Mouse (Mus musculus): ENCODE measurements at regions not wholly inside any gene's neighbourhood (a gene's known extent, or its start where the extent isn't known, plus 50 kb on each side); places are given as distances from the start of the nearest gene placed in this dataset.

- H3K9ac ChIP-seq: no peak overlapping the region
- 73% methylated on average over 8 of the region's 8 CpGs for WGBS
- H3K4me3 ChIP-seq: no peak overlapping the region
- no peak overlapping the region for H3K4me2 ChIP-seq
- peak; percentile 43; the same call in 1 of the 2 replicates for ATAC-seq (ENCODE audit: low FRiP score, low read depth)
- H3K27me3 ChIP-seq: no peaks in the 10 kb centered on the region
- peak overlapping the region; percentile 45; the same call in 1 of the 2 replicates for H3K27ac ChIP-seq (replicated peaks)
- H3K36me3 ChIP-seq: no peaks in the 10 kb centered on the region
- H3K4me1 ChIP-seq (replicated peaks): peaks cover 9% of the 10 kb centered on the region
- no peaks in the 10 kb centered on the region for H3K9me3 ChIP-seq
These were observed 434.1 kb upstream of the Ccnh start for GRCm38 (mm10) chr13:84754821-84755725.

GRCm38 (mm10) chr13:84756796-84757335, 432.3 kb upstream of the Ccnh start:
- WGBS: 61% methylated on average over 6 of the region's 6 CpGs
- no peak overlapping the region for H3K4me3 ChIP-seq
- H3K36me3 ChIP-seq: no peaks in the 10 kb centered on the region
- no peaks in the 10 kb centered on the region for H3K9me3 ChIP-seq
- ATAC-seq (ENCODE audit: low FRiP score, low read depth): no peak
- peak overlapping the region; percentile 45; the same call in 1 of the 2 replicates for H3K27ac ChIP-seq (replicated peaks)
- no peaks in the 10 kb centered on the region for H3K27me3 ChIP-seq
- H3K9ac ChIP-seq: no peak overlapping the region
- H3K4me2 ChIP-seq: no peak overlapping the region
- H3K4me1 ChIP-seq (replicated peaks): peaks cover 9% of the 10 kb centered on the region

- no peaks in the 10 kb centered on the region for H3K9me3 ChIP-seq
- H3K4me1 ChIP-seq (replicated peaks): peaks cover 9% of the 10 kb centered on the region
- H3K36me3 ChIP-seq: no peaks in the 10 kb centered on the region
- 0 out of 2 replicates have a peak overlapping the region, but pooled peaks have one; percentile 0 for H3K9ac ChIP-seq
- no peak overlapping the region for H3K4me3 ChIP-seq
- WGBS: 15% methylated on average over 10 of the region's 10 CpGs
- H3K27me3 ChIP-seq: no peaks in the 10 kb centered on the region
- peak; percentile 80 for ATAC-seq (ENCODE audit: low FRiP score, low read depth)
- peak overlapping the region; percentile 74 for H3K27ac ChIP-seq (replicated peaks)
- H3K4me2 ChIP-seq: peak overlapping the region; percentile 45
These were observed 431.2 kb upstream of the Ccnh start for GRCm38 (mm10) chr13:84757896-84758567.

GRCm38 (mm10) chr13:84758568-84758900, 430.7 kb upstream of the Ccnh start:
- H3K4me3 ChIP-seq: no peak overlapping the region
- 0 out of 2 replicates have a peak overlapping the region, but pooled peaks have one; percentile 0 for H3K9ac ChIP-seq
- ATAC-seq (ENCODE audit: low FRiP score, low read depth): peak; percentile 98
- H3K36me3 ChIP-seq: no peaks in the 10 kb centered on the region
- peak overlapping the region; percentile 45 for H3K4me2 ChIP-seq
- H3K27ac ChIP-seq (replicated peaks): peak overlapping the region; percentile 74
- H3K4me1 ChIP-seq (replicated peaks): peaks cover 9% of the 10 kb centered on the region
- 3% methylated on average over 6 of the region's 6 CpGs for WGBS
- no peaks in the 10 kb centered on the region for H3K27me3 ChIP-seq
- H3K9me3 ChIP-seq: no peaks in the 10 kb centered on the region

GRCm38 (mm10) chr13:84759061-84759460, 430.1 kb upstream of the Ccnh start:
- Histone ChIP-seq H3K4me1 (replicated peaks) (peaks cover 9% of the 10 kb centered on the region), H3K9me3 (no peaks in the 10 kb centered on the region), H3K27me3 (no peaks in the 10 kb centered on the region), H3K4me2 (no peak overlapping the region), H3K9ac (no peak overlapping the region), H3K36me3 (no peaks in the 10 kb centered on the region), H3K4me3 (no peak overlapping the region), H3K27ac (replicated peaks) (no peak overlapping the region)
- 66% methylated on average over 7 of the region's 7 CpGs for WGBS
- no peak for ATAC-seq (ENCODE audit: low FRiP score, low read depth)

GRCm38 (mm10) chr13:84760471-84760870, 428.7 kb upstream of the Ccnh start:
- ATAC-seq (ENCODE audit: low FRiP score, low read depth): no peak
- Histone ChIP-seq H3K4me1 (replicated peaks) (peaks cover 6% of the 10 kb centered on the region), H3K4me2 (no peak overlapping the region), H3K36me3 (no peaks in the 10 kb centered on the region), H3K27me3 (no peaks in the 10 kb centered on the region), H3K9ac (no peak overlapping the region), H3K9me3 (no peaks in the 10 kb centered on the region), H3K4me3 (no peak overlapping the region), H3K27ac (replicated peaks) (no peak overlapping the region)
- 44% methylated on average over 3 of the region's 3 CpGs for WGBS

- 37% methylated on average over 8 of the region's 8 CpGs for WGBS
- no peak overlapping the region for H3K4me3 ChIP-seq
- no peak for ATAC-seq (ENCODE audit: low FRiP score, low read depth)
- no peak overlapping the region for H3K9ac ChIP-seq
- H3K4me2 ChIP-seq: no peak overlapping the region
- H3K27ac ChIP-seq (replicated peaks): no peak overlapping the region
- H3K27me3 ChIP-seq: no peaks in the 10 kb centered on the region
- peaks cover 6% of the 10 kb centered on the region for H3K4me1 ChIP-seq (replicated peaks)
- H3K36me3 ChIP-seq: no peaks in the 10 kb centered on the region
- no peaks in the 10 kb centered on the region for H3K9me3 ChIP-seq
These were observed 428.2 kb upstream of the Ccnh start for GRCm38 (mm10) chr13:84760978-84761377.

- ATAC-seq (ENCODE audit: low FRiP score, low read depth): no peak
- 0 out of 2 replicates have a peak overlapping the region, but pooled peaks have one; percentile 11 for H3K4me2 ChIP-seq
- no peaks in the 10 kb centered on the region for H3K9me3 ChIP-seq
- 44% methylated on average over 4 of the region's 4 CpGs for WGBS
- no peaks in the 10 kb centered on the region for H3K36me3 ChIP-seq
- no peak overlapping the region for H3K4me3 ChIP-seq
- 0 out of 2 replicates have a peak overlapping the region, but pooled peaks have one; percentile 30 for H3K27ac ChIP-seq (replicated peaks)
- H3K27me3 ChIP-seq: no peaks in the 10 kb centered on the region
- H3K4me1 ChIP-seq (replicated peaks): peaks cover 6% of the 10 kb centered on the region
- no peak overlapping the region for H3K9ac ChIP-seq
These were observed 427.4 kb upstream of the Ccnh start for GRCm38 (mm10) chr13:84761821-84762220.

- Histone ChIP-seq H3K36me3 (no peaks in the 10 kb centered on the region), H3K27ac (replicated peaks) (0 out of 2 replicates have a peak overlapping the region, but pooled peaks have one; percentile 34), H3K27me3 (no peaks in the 10 kb centered on the region), H3K4me3 (no peak overlapping the region), H3K4me2 (no peak overlapping the region), H3K4me1 (replicated peaks) (no peaks in the 10 kb centered on the region), H3K9ac (no peak overlapping the region), H3K9me3 (no peaks in the 10 kb centered on the region)
- 37% methylated on average over 1 of the region's 1 CpGs for WGBS
- no peak for ATAC-seq (ENCODE audit: low FRiP score, low read depth)
These were observed 425.3 kb upstream of the Ccnh start for GRCm38 (mm10) chr13:84763916-84764315.

- H3K4me1 ChIP-seq (replicated peaks): no peaks in the 10 kb centered on the region
- no peaks in the 10 kb centered on the region for H3K27me3 ChIP-seq
- H3K9ac ChIP-seq: no peak overlapping the region
- no peak overlapping the region for H3K4me3 ChIP-seq
- no peak overlapping the region for H3K27ac ChIP-seq (replicated peaks)
- 57% methylated on average over 2 of the region's 2 CpGs for WGBS
- H3K9me3 ChIP-seq: no peaks in the 10 kb centered on the region
- ATAC-seq (ENCODE audit: low FRiP score, low read depth): no peak
- H3K4me2 ChIP-seq: no peak overlapping the region
- no peaks in the 10 kb centered on the region for H3K36me3 ChIP-seq
These were observed 417.3 kb upstream of the Ccnh start for GRCm38 (mm10) chr13:84771956-84772355.

GRCm38 (mm10) chr13:84783017-84783937, 405.9 kb upstream of the Ccnh start:
- peak overlapping the region; percentile 63 for H3K27ac ChIP-seq (replicated peaks)
- no peaks in the 10 kb centered on the region for H3K9me3 ChIP-seq
- ATAC-seq (ENCODE audit: low FRiP score, low read depth): peak; percentile 94
- 9% methylated on average over 4 of the region's 4 CpGs for WGBS
- H3K4me1 ChIP-seq (replicated peaks): peaks cover 13% of the 10 kb centered on the region
- no peaks in the 10 kb centered on the region for H3K36me3 ChIP-seq
- no peak overlapping the region for H3K9ac ChIP-seq
- no peaks in the 10 kb centered on the region for H3K27me3 ChIP-seq
- peak overlapping the region; percentile 13; the same call in 1 of the 2 replicates for H3K4me2 ChIP-seq
- H3K4me3 ChIP-seq: no peak overlapping the region
